Mouse (Mus musculus) Patski (cell line): ENCODE results near the gene Egr4. TPM values are rescaled to one million over a fixed set of nuclear protein-coding genes. Genes with fewer than 3 reads are reported as not detected.

Experiments used
- ATAC-seq: fragments of 100-300 bp; one replicate; pipeline ENCODE4 v1.8.0; 2021
- CTCF ChIA-PET: fragments of 350-600 bp; sonication (Branson Sonifier 250); formaldehyde crosslinking; loops from one replicate; lab custom pipeline; 2022; ENCODE audit warnings: inconsistent platforms; lab: Charles Lee
- POLR2A ChIA-PET: fragments of 350-600 bp; sonication (Branson Sonifier 250); formaldehyde crosslinking; loops from one replicate; lab custom pipeline; 2022; ENCODE audit warnings: antibody characterized with exemption, inconsistent platforms; lab: Charles Lee
- DNase-seq: peaks from one replicate; pipeline ENCODE4 v3.0.0-alpha.2; 2011; ENCODE audit warnings: low read depth, low spot score
- H3K27me3 ChIP-seq: fragments of 371-371 bp; one replicate; pipeline ENCODE4 v1.5.1; 2021
- CTCF ChIP-seq: fragments of 100-300 bp; IDR thresholded peaks from one replicate; pipeline ENCODE4 v1.5.1; 2021
- in situ Hi-C: fragments of 300-500 bp; cut with MboI; formaldehyde crosslinking; loops from 3 replicates; pipeline ENCODE4 v1.11.1; 2018; ENCODE audit warnings: low pct_unique_long_range_greater_than_20kb, mixed read lengths
- polyA plus RNA-seq: library from polyadenylated mRNA; unstranded; gene quantifications from one replicate; pipeline ENCODE4 v1.2.3, GENCODE M21; 2021

The Egr4 gene
- polyA plus RNA-seq: not detected

DNA sequence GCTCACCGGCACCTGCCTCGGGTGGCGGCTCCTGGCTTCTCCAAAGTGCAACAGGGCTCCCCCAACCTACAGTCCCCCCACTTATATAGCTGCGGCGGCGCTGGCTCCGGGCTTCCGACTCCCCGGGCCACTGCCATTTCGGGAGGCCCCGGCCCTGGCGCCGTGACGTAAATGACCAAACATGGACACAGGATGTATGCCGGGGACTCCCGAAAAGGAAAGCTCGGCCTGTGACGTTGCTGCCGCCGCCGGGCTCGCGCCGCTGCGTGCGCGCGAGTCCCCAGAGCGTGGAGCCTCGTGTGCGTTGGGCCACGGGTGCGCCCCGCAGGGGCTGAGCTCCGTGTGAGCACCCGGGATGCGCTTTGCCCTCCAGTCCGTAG lies at the start of gene Egr4:
Egr4 (minus strand) TSS at position 59 of the 380 bp plus-strand sequence.
- ATAC-seq: no peak
- DNase-seq: no peak
- no peak for TF ChIP-seq CTCF
- ChIA-PET CTCF (no interaction called here), POLR2A (no interaction called here)
- H3K27me3 ChIP-seq: peaks cover 55% of the 10 kb centered on the region
- in situ Hi-C loops: no loop called here

DNA sequence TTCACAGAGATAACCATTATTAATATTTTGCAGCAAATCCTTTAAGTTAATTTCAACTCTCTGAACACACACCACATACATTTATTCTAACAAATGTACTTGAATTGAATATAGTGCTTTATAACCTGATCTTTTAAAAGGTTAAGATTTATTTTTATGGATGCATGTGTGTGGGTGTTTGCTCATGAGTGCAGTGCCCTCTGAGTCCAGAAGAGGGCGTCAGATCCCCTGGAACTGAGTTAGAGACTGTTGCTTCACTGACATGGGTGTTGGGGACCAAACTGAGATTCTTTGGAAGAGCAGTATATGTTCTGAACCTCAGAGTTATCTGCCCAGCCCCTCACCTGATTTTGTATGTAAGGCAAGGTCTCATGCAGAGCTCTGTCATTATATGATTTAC lies 49.0 kb upstream of the Egr4 start:
- H3K27me3 ChIP-seq: peaks cover 15% of the 10 kb centered on the region
- TF ChIP-seq CTCF: no peak
- in situ Hi-C loops: no loop called here
- DNase-seq (no peak), ATAC-seq (no peak)
- ChIA-PET POLR2A (no interaction called here), CTCF (no interaction called here)

DNA sequence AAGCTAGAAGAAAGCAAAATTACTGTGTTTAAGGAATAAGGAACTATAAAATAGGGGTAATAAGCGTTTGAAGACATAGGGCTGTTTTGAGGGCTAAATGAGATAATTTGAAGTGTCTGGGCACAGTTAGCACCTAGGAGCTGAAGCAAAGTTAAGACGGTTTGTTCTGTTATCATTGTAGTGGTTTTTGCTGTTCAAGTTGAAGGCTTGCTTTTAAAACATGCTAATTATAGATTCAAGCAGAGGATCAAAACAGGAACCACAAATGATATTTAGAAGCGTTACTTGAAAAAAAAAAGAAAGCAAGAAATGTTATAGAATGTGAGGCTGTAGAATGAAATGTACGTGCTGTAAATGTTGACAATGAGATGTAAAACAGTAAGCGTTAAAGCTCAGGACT lies 34.3 kb upstream of the Egr4 start:
- ATAC-seq (no peak), DNase-seq (no peak)
- in situ Hi-C loops: no loop called here
- H3K27me3 ChIP-seq: peaks cover 18% of the 10 kb centered on the region
- TF ChIP-seq CTCF: no peak
- ChIA-PET CTCF (interaction anchor here (1.3 kb wide), 1 partner anchor 62 kb away, joined by 3 read pairs; no protein-coding TSS in a partner anchor), POLR2A (no interaction called here)

DNA sequence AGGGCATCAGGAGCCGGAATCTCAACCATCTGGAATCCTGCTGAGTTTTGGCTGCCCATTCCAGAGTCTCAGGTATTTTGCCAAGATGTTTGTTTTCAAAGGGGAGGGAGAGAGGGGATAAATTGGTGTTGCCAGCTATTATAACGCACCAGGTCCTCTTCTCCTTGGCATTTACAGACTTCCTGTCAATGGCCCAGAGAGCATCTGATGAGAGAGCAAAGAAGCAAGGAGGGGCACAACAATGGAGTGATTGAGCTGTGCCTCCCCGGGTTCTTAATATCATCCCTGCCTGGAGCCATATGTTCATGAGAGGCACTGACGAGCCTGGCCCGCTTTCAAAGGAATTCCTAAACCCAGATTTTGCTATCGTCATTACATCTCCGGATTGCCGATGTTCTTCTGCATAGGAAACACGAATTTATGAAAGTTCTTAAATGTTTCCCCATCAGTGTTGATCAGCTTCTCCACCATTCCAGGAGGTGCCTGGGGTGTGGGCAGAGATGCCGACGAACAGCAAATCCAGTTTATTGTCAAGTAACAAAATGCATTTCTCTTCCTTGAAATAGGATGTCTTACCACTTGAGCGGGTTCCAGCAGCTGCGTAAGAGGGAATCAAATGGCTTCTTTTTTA lies 31.0 kb upstream of the Egr4 start:
- no peak for ATAC-seq
- CTCF ChIA-PET: no interaction called here

DNA sequence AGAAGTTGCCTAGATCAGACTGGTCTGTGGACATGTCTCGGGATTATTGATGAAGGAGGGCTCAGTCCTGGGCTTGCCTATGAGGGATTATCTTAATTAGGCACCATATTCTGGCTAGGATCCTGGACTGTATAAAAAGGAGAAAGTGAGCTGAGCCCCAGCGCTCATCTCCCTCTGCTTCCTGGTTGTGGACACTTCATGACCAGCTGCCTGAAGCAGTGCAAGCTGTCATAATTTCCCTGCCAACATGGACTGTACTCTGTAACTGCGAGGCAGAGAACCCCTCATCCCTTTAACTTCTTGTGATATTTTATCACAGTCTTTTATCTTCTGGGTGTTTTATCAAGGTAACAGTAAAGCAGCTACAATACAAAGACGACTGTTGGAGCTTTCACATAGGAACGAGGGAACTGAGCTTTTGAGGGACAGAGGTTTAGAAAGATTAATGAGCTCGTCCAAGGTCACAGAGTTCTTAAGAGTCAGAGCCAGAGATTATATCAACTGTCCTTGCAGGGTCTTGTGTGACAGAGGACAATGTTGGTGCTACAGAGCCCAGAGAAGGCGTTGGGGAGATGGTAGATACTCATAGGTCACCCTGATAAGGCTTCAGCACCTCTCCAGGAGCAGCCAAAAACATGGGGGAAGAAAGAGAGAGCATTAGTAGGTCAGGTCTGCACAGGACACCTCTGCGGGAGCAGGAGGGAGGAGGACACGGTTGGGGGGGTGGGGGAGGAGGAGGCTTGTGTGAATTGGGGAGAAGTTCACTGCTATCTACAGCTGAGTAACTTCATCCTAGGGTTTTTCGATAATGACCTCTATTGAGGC lies 30.2 kb upstream of the Egr4 start:
- TF ChIP-seq CTCF: no peak
- ATAC-seq (no peak), DNase-seq (no peak)
- ChIA-PET POLR2A (no interaction called here), CTCF (no interaction called here)
- in situ Hi-C loops: no loop called here
- peaks cover 26% of the 10 kb centered on the region for H3K27me3 ChIP-seq

More for the DNA sequence above, 31.0 kb upstream of the Egr4 start:
- no peak for DNase-seq
- peaks cover 26% of the 10 kb centered on the region for H3K27me3 ChIP-seq
- no peak for TF ChIP-seq CTCF
- in situ Hi-C loops: no loop called here
- POLR2A ChIA-PET: no interaction called here

DNA sequence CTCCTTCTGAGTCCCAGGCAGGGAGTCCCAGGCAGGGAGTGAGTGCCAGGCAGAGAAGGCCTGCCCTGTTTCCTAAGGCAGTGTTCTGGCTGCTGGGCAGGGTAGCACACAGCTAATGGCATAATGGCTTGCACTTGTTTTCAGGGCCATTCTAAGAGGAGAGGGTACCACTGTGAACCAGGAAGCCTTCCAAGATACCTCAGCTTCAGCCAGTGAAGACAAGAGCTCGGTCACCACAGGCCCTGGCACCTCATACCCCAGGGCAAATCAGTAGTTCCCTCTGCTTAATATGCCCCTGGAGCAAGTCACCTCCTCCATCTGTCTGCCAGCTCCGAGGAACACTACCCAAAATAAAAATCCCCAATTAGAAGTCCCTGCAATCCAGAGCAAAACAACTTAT lies 9.4 kb upstream of the Egr4 start:
- ChIA-PET CTCF (no interaction called here), POLR2A (no interaction called here)
- ATAC-seq: no peak
- H3K27me3 ChIP-seq: peaks cover 42% of the 10 kb centered on the region
- no peak for DNase-seq
- TF ChIP-seq CTCF: no peak
- in situ Hi-C loops: no loop called here

DNA sequence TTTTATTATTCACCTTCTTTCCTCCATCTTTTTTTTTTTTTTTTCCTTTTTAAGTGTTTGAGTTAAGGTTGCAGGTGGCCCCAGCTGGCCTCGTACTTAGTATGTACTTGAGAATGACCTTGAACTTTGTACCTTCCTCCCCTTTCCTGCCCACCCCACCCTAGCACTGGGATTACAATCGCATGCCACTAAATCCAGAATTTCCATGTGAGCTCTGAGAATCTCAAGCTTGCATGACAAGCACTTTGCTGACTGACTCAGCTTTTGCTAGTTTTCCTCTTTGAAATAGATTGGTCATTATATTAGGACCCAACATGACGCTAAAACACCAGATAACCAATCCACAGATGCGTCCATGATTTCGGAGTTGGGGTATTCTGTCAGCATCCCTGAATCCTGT lies 8.6 kb upstream of the Egr4 start:
- POLR2A ChIA-PET: interaction anchor here (1.1 kb wide), 1 partner anchor 47 kb away, joined by 3 read pairs; no protein-coding TSS in a partner anchor
- CTCF ChIA-PET: no interaction called here
- ATAC-seq: no peak
- no peak for TF ChIP-seq CTCF
- H3K27me3 ChIP-seq: peaks cover 45% of the 10 kb centered on the region
- DNase-seq: no peak
- in situ Hi-C loops: no loop called here

DNA sequence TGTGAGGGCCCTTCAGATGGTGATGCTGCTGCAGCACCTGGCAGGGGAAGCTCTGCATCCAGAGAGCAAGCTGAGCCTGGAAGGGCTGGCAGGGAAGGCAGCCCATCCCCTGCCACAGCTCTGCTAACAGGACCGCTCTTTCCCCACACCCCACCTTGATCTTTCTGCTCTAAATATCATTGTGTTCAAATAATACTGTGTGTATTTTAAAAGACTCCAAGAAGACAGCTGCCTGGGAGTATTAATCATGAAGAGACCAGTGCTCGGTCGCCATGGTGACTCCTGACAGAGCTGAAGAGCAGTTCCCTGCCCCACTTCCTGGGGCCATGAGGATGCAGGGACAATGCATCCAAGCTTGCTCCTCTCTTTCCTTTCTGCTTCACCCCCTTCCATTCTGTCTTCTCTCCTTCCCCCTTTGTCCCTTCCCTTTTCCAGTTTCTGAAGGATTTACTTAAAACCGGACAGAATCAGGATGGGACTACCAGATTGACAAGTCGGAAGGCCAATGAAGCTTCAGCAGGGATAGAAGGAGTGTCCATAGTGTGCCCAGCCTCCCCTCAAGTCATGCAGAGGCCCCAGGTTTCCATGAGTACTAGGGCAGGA lies 4.8 kb upstream of the Egr4 start:
- no peak for ATAC-seq
- H3K27me3 ChIP-seq: peaks cover 45% of the 10 kb centered on the region
- ChIA-PET POLR2A (no interaction called here), CTCF (no interaction called here)
- in situ Hi-C loops: no loop called here
- no peak for TF ChIP-seq CTCF
- DNase-seq: no peak

DNA sequence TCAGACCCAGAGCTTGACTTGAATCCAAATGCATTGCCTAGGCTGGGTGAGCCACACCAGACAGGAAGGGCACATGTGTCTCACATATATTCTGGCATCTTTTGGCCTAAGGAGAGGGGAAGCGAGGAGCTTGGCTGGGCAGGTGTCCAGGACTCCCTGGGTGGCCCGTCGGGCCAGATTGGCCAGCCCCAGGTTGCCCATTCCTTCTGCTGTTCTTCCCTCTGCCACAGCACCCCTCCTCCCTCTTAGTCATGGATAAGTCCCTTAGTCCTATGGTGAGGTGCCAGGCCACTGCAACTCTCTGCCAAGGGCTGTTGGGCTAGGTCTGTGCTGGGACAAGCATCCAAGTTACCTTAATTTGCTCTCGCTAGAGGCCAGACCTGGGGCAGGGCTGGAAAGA lies 2.6 kb upstream of the Egr4 start:
- ChIA-PET CTCF (no interaction called here), POLR2A (no interaction called here)
- in situ Hi-C loops: no loop called here
- DNase-seq (no peak), ATAC-seq (no peak)
- peaks cover 59% of the 10 kb centered on the region for H3K27me3 ChIP-seq
- no peak for TF ChIP-seq CTCF

DNA sequence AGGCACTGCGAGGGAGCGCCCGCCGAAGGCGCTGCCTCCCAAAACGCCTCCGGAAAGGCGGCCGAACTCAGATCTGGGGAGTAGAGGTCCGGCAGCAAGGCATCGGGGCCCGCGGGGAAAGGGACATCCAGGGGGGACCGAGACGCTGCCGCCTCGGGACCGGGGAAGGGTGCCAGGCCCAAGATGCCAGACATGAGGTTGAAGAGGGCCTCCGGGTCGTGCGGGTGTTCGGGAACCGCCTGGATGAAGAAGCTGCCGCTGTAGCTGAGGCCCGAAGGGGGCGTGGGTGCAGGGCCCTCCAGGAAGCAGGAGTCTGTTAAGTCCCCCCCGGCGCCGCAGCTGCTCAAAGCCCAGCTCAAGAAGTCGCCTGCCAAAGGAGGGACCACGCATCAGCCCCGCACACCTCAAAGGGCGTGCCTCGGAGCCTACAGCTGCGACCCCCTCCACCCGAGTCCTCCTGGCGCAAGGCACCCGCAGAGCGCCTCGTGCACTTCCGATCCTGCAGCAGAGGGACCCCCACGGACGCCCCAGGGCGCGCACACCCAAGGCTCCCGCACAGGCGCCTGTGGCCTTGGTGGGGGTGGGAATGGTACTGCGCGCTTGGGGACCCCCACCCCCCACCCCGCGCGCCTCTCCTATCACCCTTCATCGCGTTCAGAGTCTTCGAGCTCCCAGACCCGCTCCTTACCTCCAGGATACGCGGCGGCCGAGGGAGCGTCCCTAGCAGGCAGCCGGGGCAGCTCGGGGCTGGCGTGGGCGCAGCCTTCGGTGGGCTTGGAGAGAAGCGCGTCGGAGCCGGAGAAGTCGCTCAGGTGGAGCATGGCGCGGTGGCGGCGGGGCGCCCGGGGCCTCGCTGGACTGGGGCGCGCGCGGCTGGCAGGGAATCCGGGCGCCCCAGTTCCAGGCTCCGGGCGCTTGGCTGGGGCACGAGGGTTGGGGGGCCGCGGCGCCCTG lies 535 bp downstream of the Egr4 start:
- TF ChIP-seq CTCF: no peak
- CTCF ChIA-PET: no interaction called here
- H3K27me3 ChIP-seq: peaks cover 56% of the 10 kb centered on the region
- POLR2A ChIA-PET: no interaction called here
- DNase-seq: no peak
- no peak for ATAC-seq
- in situ Hi-C loops: no loop called here
